Mouse (Mus musculus) midbrain, embryonic 13.5 days (tissue): Measurements from ENCODE around the gene Gm11562. TPM values are rescaled to one million over a fixed set of nuclear protein-coding genes. Genes with fewer than 3 reads are reported as not detected.
"Not testable (repeated sequence)": the region's sequence is repeated elsewhere in the genome, so short reads cannot be mapped to it uniquely, and the experiment has no call there.

Source experiments
- ATAC-seq: fragments of 200-750 bp; cut with Nextera tagmentation; 2 replicates; pipeline ENCODE4 v1.8.0; 2017; ENCODE audit warnings: mild to moderate bottlenecking, moderate TSS enrichment, moderate library complexity
- H3K27ac ChIP-seq: fragments of 300-500 bp; sonication (generic); 2 replicates; pipeline ENCODE4 v1.5.1; 2015; ENCODE audit warnings: inconsistent platforms, mild to moderate bottlenecking, moderate library complexity
- H3K27me3 ChIP-seq: fragments of 300-500 bp; sonication (generic); 2 replicates; pipeline ENCODE4 v1.6.1; 2015; ENCODE audit warnings: mild to moderate bottlenecking, inconsistent platforms
- H3K36me3 ChIP-seq: fragments of 300-500 bp; sonication (generic); 2 replicates; pipeline ENCODE4 v1.6.1; 2015; ENCODE audit warnings: mild to moderate bottlenecking, inconsistent platforms
- H3K4me1 ChIP-seq: fragments of 300-500 bp; sonication (generic); replicated peaks from 2 replicates; pipeline ENCODE4 v1.6.1; 2015; ENCODE audit warnings: inconsistent platforms
- H3K4me2 ChIP-seq: fragments of 300-500 bp; sonication (generic); replicated peaks from 2 replicates; pipeline ENCODE4 v1.6.1; 2015; ENCODE audit warnings: moderate library complexity, mild to moderate bottlenecking, inconsistent platforms
- H3K4me3 ChIP-seq: fragments of 300-500 bp; sonication (generic); replicated peaks from 2 replicates; pipeline ENCODE4 v1.5.1; 2015; ENCODE audit warnings: mild to moderate bottlenecking, inconsistent platforms
- H3K9ac ChIP-seq: fragments of 300-500 bp; sonication (generic); replicated peaks from 2 replicates; pipeline ENCODE4 v1.6.1; 2015; ENCODE audit warnings: mild to moderate bottlenecking, inconsistent platforms
- H3K9me3 ChIP-seq: fragments of 300-500 bp; sonication (generic); 2 replicates; pipeline ENCODE4 v1.6.1; 2016; ENCODE audit warnings: mild to moderate bottlenecking, inconsistent platforms
- WGBS: fragments of 180-500 bp; shearing (Covaris S2); methylation state at CpG from one replicate; pipeline ENCODE4 v1.1.7; 2015; 5-methylcytosine and 5-hydroxymethylcytosine counted together
- polyA plus RNA-seq: library from polyadenylated mRNA; unstranded; fragments of >200 nt; fragmentation: Nextera tagmentation; extraction: Ambion mirVana; gene quantifications from 2 replicates; pipeline ENCODE4 v1.2.1, GENCODE M21; 2015

Gm11562 gene
- not detected in 2 replicates for polyA plus RNA-seq

- Histone ChIP-seq H3K27ac (no peak within 1 kb of the TSS), H3K36me3 (no peaks in the 10 kb centered on the region), H3K9ac (no peak within 1 kb of the TSS), H3K4me3 (no peak within 1 kb of the TSS), H3K4me2 (no peak within 1 kb of the TSS), H3K27me3 (no peaks in the 10 kb centered on the region), H3K9me3 (no peaks in the 10 kb centered on the region), H3K4me1 (no peaks in the 10 kb centered on the region)
- no peak for ATAC-seq
- WGBS: 93% methylated on average over 2 of the region's 2 CpGs
Measured at GRCm38 (mm10) chr11:99620335-99620734, at the start of gene Gm11562. Gene Gm11562 (minus strand): TSS chr11:99620435.

GRCm38 (mm10) chr11:99665860-99666259 lies 45.6 kb upstream of the Gm11562 start, which contains the start of gene Krtap4-6:
Gene Krtap4-6 (minus strand): TSS chr11:99665960.
- Histone ChIP-seq H3K27me3 (no peaks in the 10 kb centered on the region), H3K9ac (no peak within 1 kb of the TSS), H3K4me3 (no peak within 1 kb of the TSS), H3K4me1 (no peaks in the 10 kb centered on the region), H3K27ac (no peak within 1 kb of the TSS), H3K36me3 (no peaks in the 10 kb centered on the region), H3K9me3 (no peaks in the 10 kb centered on the region), H3K4me2 (no peak within 1 kb of the TSS)
- ATAC-seq: no peak

- no peaks in the 10 kb centered on the region for H3K4me1 ChIP-seq
- WGBS: 94% methylated on average over 10 of the region's 10 CpGs
- H3K9ac ChIP-seq: no peak overlapping the region
- no peaks in the 10 kb centered on the region for H3K36me3 ChIP-seq
- H3K27me3 ChIP-seq: no peaks in the 10 kb centered on the region
- ATAC-seq: no peak
- no peak overlapping the region for H3K4me3 ChIP-seq
- H3K9me3 ChIP-seq: no peaks in the 10 kb centered on the region
- no peak overlapping the region for H3K27ac ChIP-seq
- H3K4me2 ChIP-seq: no peak overlapping the region
Measured at GRCm38 (mm10) chr11:99662802-99663201, 42.6 kb upstream of the Gm11562 start.

- Histone ChIP-seq H3K4me2 (no peak overlapping the region), H3K9ac (no peak overlapping the region), H3K27ac (no peak overlapping the region), H3K36me3 (no peaks in the 10 kb centered on the region), H3K27me3 (no peaks in the 10 kb centered on the region), H3K9me3 (no peaks in the 10 kb centered on the region), H3K4me1 (no peaks in the 10 kb centered on the region), H3K4me3 (no peak overlapping the region)
- WGBS: 91% methylated on average over 4 of the region's 4 CpGs
- ATAC-seq: no peak
Measured at GRCm38 (mm10) chr11:99659256-99659655, 39.0 kb upstream of the Gm11562 start.

GRCm38 (mm10) chr11:99658467-99659010 lies 38.3 kb upstream of the Gm11562 start, which contains the start of gene Gm11563:
Gene Gm11563 (minus strand): TSS chr11:99658960.
- not testable (repeated sequence) for H3K4me1 ChIP-seq, H3K27me3 ChIP-seq, H3K9ac ChIP-seq, H3K9me3 ChIP-seq, H3K27ac ChIP-seq, H3K36me3 ChIP-seq, ATAC-seq, H3K4me3 ChIP-seq, H3K4me2 ChIP-seq
- 80% methylated on average over 10 of the region's 10 CpGs for whole genome bisulfite sequencing

- no peaks in the 10 kb centered on the region for H3K36me3 ChIP-seq
- H3K27ac ChIP-seq: no peak overlapping the region
- H3K27me3 ChIP-seq: no peaks in the 10 kb centered on the region
- no peak for ATAC-seq
- WGBS: 61% methylated on average over 5 of the region's 5 CpGs
- no peak overlapping the region for H3K9ac ChIP-seq
- no peak overlapping the region for H3K4me3 ChIP-seq
- no peaks in the 10 kb centered on the region for H3K9me3 ChIP-seq
- H3K4me1 ChIP-seq: no peaks in the 10 kb centered on the region
- no peak overlapping the region for H3K4me2 ChIP-seq
Measured at GRCm38 (mm10) chr11:99657051-99657450, 36.8 kb upstream of the Gm11562 start.

GRCm38 (mm10) chr11:99650136-99650535 lies 29.9 kb upstream of the Gm11562 start, which contains the start of gene Gm11555:
Gene Gm11555 (minus strand): TSS chr11:99650236.
- no peaks in the 10 kb centered on the region for H3K9me3 ChIP-seq
- no peak within 1 kb of the TSS for H3K9ac ChIP-seq
- no peak within 1 kb of the TSS for H3K4me3 ChIP-seq
- no peak within 1 kb of the TSS for H3K4me2 ChIP-seq
- no peaks in the 10 kb centered on the region for H3K4me1 ChIP-seq
- no peaks in the 10 kb centered on the region for H3K36me3 ChIP-seq
- no peak for ATAC-seq
- H3K27me3 ChIP-seq: no peaks in the 10 kb centered on the region
- no peak within 1 kb of the TSS for H3K27ac ChIP-seq
- WGBS: 88% methylated on average over 2 of the region's 2 CpGs

GRCm38 (mm10) chr11:99646444-99646843 lies 26.2 kb upstream of the Gm11562 start:
- no peak overlapping the region for H3K4me3 ChIP-seq
- H3K36me3 ChIP-seq: no peaks in the 10 kb centered on the region
- H3K4me1 ChIP-seq: no peaks in the 10 kb centered on the region
- no peaks in the 10 kb centered on the region for H3K9me3 ChIP-seq
- no peak overlapping the region for H3K27ac ChIP-seq
- no peak overlapping the region for H3K4me2 ChIP-seq
- ATAC-seq: no peak
- H3K27me3 ChIP-seq: no peaks in the 10 kb centered on the region
- WGBS: 89% methylated on average over 15 of the region's 15 CpGs
- no peak overlapping the region for H3K9ac ChIP-seq

GRCm38 (mm10) chr11:99644351-99644750 lies 24.1 kb upstream of the Gm11562 start:
- Histone ChIP-seq H3K27ac (no peak overlapping the region), H3K4me1 (no peaks in the 10 kb centered on the region), H3K9me3 (no peaks in the 10 kb centered on the region), H3K36me3 (no peaks in the 10 kb centered on the region), H3K4me2 (no peak overlapping the region), H3K27me3 (no peaks in the 10 kb centered on the region), H3K4me3 (no peak overlapping the region), H3K9ac (no peak overlapping the region)
- ATAC-seq: no peak
- 70% methylated on average over 3 of the region's 3 CpGs for WGBS

- not testable (repeated sequence) for H3K4me1 ChIP-seq, H3K27ac ChIP-seq, H3K9ac ChIP-seq, ATAC-seq, H3K9me3 ChIP-seq, H3K4me2 ChIP-seq, H3K4me3 ChIP-seq, H3K36me3 ChIP-seq, H3K27me3 ChIP-seq
- 87% methylated on average over 9 of the region's 9 CpGs for WGBS
Measured at GRCm38 (mm10) chr11:99643635-99644139, 23.5 kb upstream of the Gm11562 start, which contains the start of gene Krtap4-7. Gene Krtap4-7 (minus strand): TSS chr11:99644089.

- no peak overlapping the region for H3K4me3 ChIP-seq
- no peak overlapping the region for H3K27ac ChIP-seq
- H3K4me2 ChIP-seq: no peak overlapping the region
- no peak overlapping the region for H3K9ac ChIP-seq
- no peaks in the 10 kb centered on the region for H3K9me3 ChIP-seq
- H3K36me3 ChIP-seq: no peaks in the 10 kb centered on the region
- H3K4me1 ChIP-seq: no peaks in the 10 kb centered on the region
- no peaks in the 10 kb centered on the region for H3K27me3 ChIP-seq
- 47% methylated on average over 1 of the region's 1 CpGs for WGBS
- no peak for ATAC-seq
Measured at GRCm38 (mm10) chr11:99640926-99641325, 20.7 kb upstream of the Gm11562 start.

GRCm38 (mm10) chr11:99637086-99637485 lies 16.9 kb upstream of the Gm11562 start:
- no peaks in the 10 kb centered on the region for H3K27me3 ChIP-seq
- no peak overlapping the region for H3K4me2 ChIP-seq
- 73% methylated on average over 1 of the region's 1 CpGs for WGBS
- no peak overlapping the region for H3K4me3 ChIP-seq
- H3K9ac ChIP-seq: no peak overlapping the region
- H3K4me1 ChIP-seq: no peaks in the 10 kb centered on the region
- ATAC-seq: no peak
- H3K9me3 ChIP-seq: no peaks in the 10 kb centered on the region
- H3K27ac ChIP-seq: no peak overlapping the region
- H3K36me3 ChIP-seq: no peaks in the 10 kb centered on the region

GRCm38 (mm10) chr11:99634653-99635134 lies 14.5 kb upstream of the Gm11562 start, which contains the start of gene Krtap4-2:
Gene Krtap4-2 (minus strand): TSS chr11:99635084.
- no peaks in the 10 kb centered on the region for H3K9me3 ChIP-seq
- no peak within 1 kb of the TSS for H3K4me3 ChIP-seq
- no peaks in the 10 kb centered on the region for H3K36me3 ChIP-seq
- H3K4me2 ChIP-seq: no peak within 1 kb of the TSS
- no peak within 1 kb of the TSS for H3K27ac ChIP-seq
- WGBS: 37% methylated on average over 8 of the region's 8 CpGs
- 0 out of 2 replicates have a peak within 1 kb of the TSS, but pooled peaks have one; percentile 3 for H3K9ac ChIP-seq
- H3K27me3 ChIP-seq: no peaks in the 10 kb centered on the region
- H3K4me1 ChIP-seq: no peaks in the 10 kb centered on the region
- no peak for ATAC-seq
